Mouse (Mus musculus) E14TG2a.4 (cell line): ENCODE data around the gene Kng1.

Source experiments
- CTCF ChIP-seq: conservative IDR thresholded peaks from 2 replicates; pipeline ENCODE4 v1.5.1; 2014; ENCODE audit warnings: low read length
- NANOG ChIP-seq: IDR thresholded peaks from 2 replicates; pipeline ENCODE4 v1.6.1; 2014; ENCODE audit warnings: borderline replicate concordance, low read length, mixed read lengths

GRCm38 (mm10) chr16:23033673-23034072 is 24.0 kb upstream of the Kng1 start:
- no peak for TF ChIP-seq CTCF
- TF ChIP-seq NANOG: no peak
